Mouse (Mus musculus): ENCODE measurements at regions not wholly inside any gene's neighbourhood (a gene's known extent, or its start where the extent isn't known, plus 50 kb on each side); places are given as distances from the start of the nearest gene placed in this dataset.

DNA sequence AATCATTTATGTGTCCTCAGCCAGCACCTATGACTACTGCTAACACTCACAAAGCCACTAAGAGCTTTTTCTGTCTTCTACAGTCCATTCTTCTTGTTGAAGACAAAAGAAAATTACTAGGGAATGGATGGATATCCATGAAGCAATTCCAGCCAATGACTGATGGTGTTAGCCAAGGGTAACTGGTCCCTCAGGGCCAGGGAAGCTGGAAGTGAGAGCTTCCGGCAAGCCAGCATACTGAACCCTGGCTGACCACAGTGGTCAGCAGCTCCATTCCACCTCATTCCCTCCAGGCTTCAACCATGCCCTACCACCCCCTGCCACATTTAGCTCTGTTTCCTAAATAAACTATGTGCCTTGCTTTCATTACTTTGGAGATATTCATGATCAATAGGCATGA lies 64.1 kb upstream of the Hif1a start:
- TF ChIP-seq CTCF (IDR thresholded peaks at IDR 0.05; ENCODE audit: low read depth, low read length): no peak
- TF ChIP-seq TAL1 (conservative IDR thresholded peaks at IDR 0.05; ENCODE audit: low read depth, low read length): no peak
